Mouse (Mus musculus) liver, adult 2 months (tissue): ENCODE results near the gene Gm42906.

Source experiments
- CTCF ChIP-seq: fragments of 200-500 bp; IDR thresholded peaks from 2 replicates; pipeline ENCODE4 v1.5.1; 2011; ENCODE audit warnings: low read depth, low read length, control low read depth
- POLR2A ChIP-seq: fragments of 200-500 bp; IDR thresholded peaks from 2 replicates; pipeline ENCODE4 v1.6.1; 2011; ENCODE audit warnings: low read length, control low read depth; ENCODE audit not compliant: insufficient read depth; ENCODE audit errors: extremely low read depth

DNA sequence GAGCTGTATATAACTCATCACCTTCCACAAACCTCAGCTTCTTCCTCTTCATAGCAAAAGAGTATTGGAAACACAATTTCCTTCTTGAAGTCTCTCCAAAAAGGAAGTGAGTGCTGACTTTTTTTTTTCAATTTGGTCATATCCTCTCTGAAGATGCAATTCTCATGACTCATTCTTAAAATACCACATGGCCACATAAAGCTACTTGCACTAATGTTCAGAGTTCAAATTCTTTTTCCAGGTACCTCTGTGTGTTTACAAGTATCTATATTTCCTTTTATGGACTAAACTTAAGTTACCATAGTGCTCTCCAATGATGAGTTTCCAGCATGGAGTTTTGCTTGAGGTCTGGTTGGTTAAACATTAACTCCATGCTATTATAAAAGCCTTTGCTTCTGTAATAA is 94.8 kb downstream of the Gm42906 start:
- no peak for TF ChIP-seq POLR2A
- TF ChIP-seq CTCF = no peak
